Mouse (Mus musculus) heart, embryonic 12.5 days (tissue): Measurements from ENCODE around the gene 4930590J08Rik. TPM values are rescaled to one million over a fixed set of nuclear protein-coding genes. Genes with fewer than 3 reads are reported as not detected.

Experiments used
- ATAC-seq: fragments of 200-750 bp; cut with Nextera tagmentation; 2 replicates; pipeline ENCODE4 v1.8.0; 2017; ENCODE audit warnings: moderate TSS enrichment, moderate library complexity; ENCODE audit not compliant: insufficient number of reproducible peaks, low FRiP score
- H3K27ac ChIP-seq: fragments of 300-500 bp; sonication (generic); 2 replicates; pipeline ENCODE4 v1.5.1; 2016; ENCODE audit warnings: mild to moderate bottlenecking, moderate library complexity; ENCODE audit not compliant: poor library complexity, severe bottlenecking
- H3K27me3 ChIP-seq: fragments of 300-500 bp; sonication (generic); replicated peaks from 2 replicates; pipeline ENCODE4 v1.6.1; 2016; ENCODE audit warnings: mild to moderate bottlenecking, moderate library complexity
- H3K36me3 ChIP-seq: fragments of 300-500 bp; sonication (generic); 2 replicates; pipeline ENCODE4 v1.6.1; 2016; ENCODE audit warnings: mild to moderate bottlenecking, moderate library complexity
- H3K4me1 ChIP-seq: fragments of 300-500 bp; sonication (generic); replicated peaks from 2 replicates; pipeline ENCODE4 v1.6.1; 2016; ENCODE audit warnings: mild to moderate bottlenecking
- H3K4me2 ChIP-seq: fragments of 300-500 bp; sonication (generic); 2 replicates; pipeline ENCODE4 v1.6.1; 2016; ENCODE audit warnings: mild to moderate bottlenecking, moderate library complexity
- H3K4me3 ChIP-seq: fragments of 300-500 bp; sonication (generic); 2 replicates; pipeline ENCODE4 v1.5.1; 2016; ENCODE audit warnings: mild to moderate bottlenecking
- H3K9ac ChIP-seq: fragments of 300-500 bp; sonication (generic); 2 replicates; pipeline ENCODE4 v1.6.1; 2016; ENCODE audit warnings: mild to moderate bottlenecking, moderate library complexity
- H3K9me3 ChIP-seq: fragments of 300-500 bp; sonication (generic); replicated peaks from 2 replicates; pipeline ENCODE4 v1.6.1; 2016; ENCODE audit warnings: mild to moderate bottlenecking, moderate library complexity
- WGBS: fragments of 180-500 bp; shearing (Covaris S2); methylation state at CpG from one replicate; pipeline ENCODE4 v1.1.7; 2016; 5-methylcytosine and 5-hydroxymethylcytosine counted together
- polyA plus RNA-seq: library from polyadenylated mRNA; unstranded; fragments of >200 nt; fragmentation: Nextera tagmentation; extraction: Ambion mirVana; gene quantifications from 2 replicates; pipeline ENCODE4 v1.2.1, GENCODE M21; 2016

Gene 4930590J08Rik
- polyA plus RNA-seq, 1 experiment from 2014 or later, result 0.54 TPM

GRCm38 (mm10) chr6:91963429-91963828 is 60.8 kb downstream of the 4930590J08Rik start:
- Histone ChIP-seq H3K9ac (no peak overlapping the region), H3K27me3 (peaks cover 10% of the 10 kb centered on the region; the same call in 1 of the 2 replicates), H3K4me2 (no peak overlapping the region), H3K27ac (no peak overlapping the region), H3K4me3 (no peak overlapping the region), H3K4me1 (peaks cover 12% of the 10 kb centered on the region), H3K9me3 (no peaks in the 10 kb centered on the region), H3K36me3 (no peaks in the 10 kb centered on the region)
- no peak for ATAC-seq
- 34% methylated on average over 4 of the region's 4 CpGs for WGBS

GRCm38 (mm10) chr6:91965060-91965459 is 62.5 kb downstream of the 4930590J08Rik start:
- no peak for ATAC-seq
- H3K9ac ChIP-seq, result no peak overlapping the region
- no peaks in the 10 kb centered on the region for H3K9me3 ChIP-seq
- H3K4me1 ChIP-seq, result peaks cover 12% of the 10 kb centered on the region
- H3K4me3 ChIP-seq, result no peak overlapping the region
- H3K36me3 ChIP-seq, result no peaks in the 10 kb centered on the region
- WGBS, result 86% methylated on average over 8 of the region's 8 CpGs
- no peak overlapping the region for H3K4me2 ChIP-seq
- peaks cover 10% of the 10 kb centered on the region; the same call in 1 of the 2 replicates for H3K27me3 ChIP-seq
- no peak overlapping the region for H3K27ac ChIP-seq

- H3K4me3 ChIP-seq, result no peak overlapping the region
- no peak for ATAC-seq
- no peaks in the 10 kb centered on the region for H3K9me3 ChIP-seq
- H3K4me1 ChIP-seq, result peaks cover 3% of the 10 kb centered on the region
- no peak overlapping the region for H3K27ac ChIP-seq
- 44% methylated on average over 6 of the region's 6 CpGs for WGBS
- peaks cover 10% of the 10 kb centered on the region; the same call in 1 of the 2 replicates for H3K27me3 ChIP-seq
- no peak overlapping the region for H3K9ac ChIP-seq
- no peak overlapping the region for H3K4me2 ChIP-seq
- no peaks in the 10 kb centered on the region for H3K36me3 ChIP-seq
Observed at GRCm38 (mm10) chr6:91966006-91966405, 63.4 kb downstream of the 4930590J08Rik start.

GRCm38 (mm10) chr6:91972201-91972646 is 69.6 kb downstream of the 4930590J08Rik start:
- WGBS, result 36% methylated on average over 9 of the region's 9 CpGs
- peak; percentile 88 for ATAC-seq
- peaks cover 16% of the 10 kb centered on the region for H3K4me1 ChIP-seq
- no peaks in the 10 kb centered on the region for H3K9me3 ChIP-seq
- H3K4me2 ChIP-seq, result no peak overlapping the region
- H3K36me3 ChIP-seq, result no peaks in the 10 kb centered on the region
- H3K4me3 ChIP-seq, result no peak overlapping the region
- no peak overlapping the region for H3K9ac ChIP-seq
- peaks cover 10% of the 10 kb centered on the region for H3K27me3 ChIP-seq
- peak overlapping the region; percentile 63 for H3K27ac ChIP-seq

- 55% methylated on average over 6 of the region's 6 CpGs for WGBS
- peaks cover 21% of the 10 kb centered on the region for H3K27me3 ChIP-seq
- no peak overlapping the region for H3K9ac ChIP-seq
- no peaks in the 10 kb centered on the region for H3K36me3 ChIP-seq
- no peak for ATAC-seq
- H3K4me3 ChIP-seq, result no peak overlapping the region
- H3K4me2 ChIP-seq, result no peak overlapping the region
- H3K27ac ChIP-seq, result 0 out of 2 replicates have a peak overlapping the region, but pooled peaks have one; percentile 45
- no peaks in the 10 kb centered on the region for H3K9me3 ChIP-seq
- peaks cover 24% of the 10 kb centered on the region for H3K4me1 ChIP-seq
Observed at GRCm38 (mm10) chr6:91973972-91974371, 71.4 kb downstream of the 4930590J08Rik start.

- Histone ChIP-seq H3K27ac (peak within 1 kb of the TSS; percentile 45), H3K4me1 (peaks cover 22% of the 10 kb centered on the region), H3K36me3 (no peaks in the 10 kb centered on the region), H3K9me3 (no peaks in the 10 kb centered on the region), H3K27me3 (peaks cover 46% of the 10 kb centered on the region), H3K4me2 (peak within 1 kb of the TSS; percentile 92), H3K4me3 (peak within 1 kb of the TSS; percentile 71), H3K9ac (peak within 1 kb of the TSS; percentile 81)
- under 1% methylated on average over 47 of the region's 62 CpGs for WGBS
- ATAC-seq, result peak; percentile 78
Observed at GRCm38 (mm10) chr6:91978371-91979300, 76.0 kb downstream of the 4930590J08Rik start, which contains the start of gene Fgd5. Gene Fgd5, plus strand, starts transcription at chr6:91978878.

GRCm38 (mm10) chr6:91979301-91979996 is 76.8 kb downstream of the 4930590J08Rik start:
- WGBS, result 7% methylated on average over 23 of the region's 23 CpGs
- Histone ChIP-seq H3K9me3 (no peaks in the 10 kb centered on the region), H3K4me2 (peak overlapping the region; percentile 92), H3K27me3 (peaks cover 46% of the 10 kb centered on the region), H3K27ac (peak overlapping the region; percentile 45), H3K9ac (peak overlapping the region; percentile 81), H3K4me3 (peak overlapping the region; percentile 71), H3K4me1 (peaks cover 18% of the 10 kb centered on the region), H3K36me3 (no peaks in the 10 kb centered on the region)
- no peak for ATAC-seq

GRCm38 (mm10) chr6:91980011-91980410 is 77.4 kb downstream of the 4930590J08Rik start:
- Histone ChIP-seq H3K27ac (0 out of 2 replicates have a peak overlapping the region, but pooled peaks have one; percentile 36), H3K4me2 (peak overlapping the region; percentile 92), H3K4me3 (peak overlapping the region; percentile 71), H3K9me3 (no peaks in the 10 kb centered on the region), H3K9ac (peak overlapping the region; percentile 39; the same call in 1 of the 2 replicates), H3K27me3 (peaks cover 46% of the 10 kb centered on the region), H3K4me1 (peaks cover 15% of the 10 kb centered on the region), H3K36me3 (no peaks in the 10 kb centered on the region)
- ATAC-seq, result no peak
- WGBS, result 49% methylated on average over 3 of the region's 3 CpGs

GRCm38 (mm10) chr6:91990101-91990500 is 87.5 kb downstream of the 4930590J08Rik start:
- H3K4me1 ChIP-seq, result peaks cover 20% of the 10 kb centered on the region
- H3K27ac ChIP-seq, result no peak overlapping the region
- no peaks in the 10 kb centered on the region for H3K9me3 ChIP-seq
- no peak overlapping the region for H3K4me3 ChIP-seq
- ATAC-seq, result no peak
- 82% methylated on average over 8 of the region's 8 CpGs for WGBS
- peaks cover 5% of the 10 kb centered on the region; the same call in 1 of the 2 replicates for H3K36me3 ChIP-seq
- H3K27me3 ChIP-seq, result peaks cover 5% of the 10 kb centered on the region; the same call in 1 of the 2 replicates
- H3K4me2 ChIP-seq, result no peak overlapping the region
- no peak overlapping the region for H3K9ac ChIP-seq

GRCm38 (mm10) chr6:91992823-91993222 is 90.2 kb downstream of the 4930590J08Rik start:
- Histone ChIP-seq H3K9me3 (no peaks in the 10 kb centered on the region), H3K9ac (no peak overlapping the region), H3K4me2 (no peak overlapping the region), H3K4me1 (peaks cover 20% of the 10 kb centered on the region), H3K4me3 (no peak overlapping the region), H3K36me3 (peaks cover 4% of the 10 kb centered on the region; the same call in 1 of the 2 replicates), H3K27ac (no peak overlapping the region), H3K27me3 (no peaks in the 10 kb centered on the region)
- 44% methylated on average over 2 of the region's 2 CpGs for WGBS
- ATAC-seq, result no peak
